Mouse (Mus musculus): ENCODE measurements around the gene Dnah12.

DNA sequence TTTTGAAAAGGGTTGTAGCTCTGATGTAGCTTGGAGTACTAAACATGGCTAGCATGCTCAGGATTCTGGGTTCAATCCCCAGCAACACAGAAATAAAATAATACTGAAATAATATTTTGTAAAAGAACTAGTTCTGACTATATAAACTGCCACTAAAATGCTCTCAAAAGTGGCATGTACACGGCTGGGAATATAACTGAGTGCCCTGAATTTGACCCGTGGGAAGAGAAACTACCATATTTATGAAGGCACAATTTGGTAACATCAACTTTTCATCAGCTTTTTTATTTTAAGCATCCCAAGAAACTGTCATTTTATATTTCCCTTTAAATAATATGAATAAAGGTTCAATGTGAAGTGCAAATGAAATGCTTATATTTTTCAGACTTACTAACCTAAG is 29.2 kb upstream of the Dnah12 start:
- no peak for TF ChIP-seq POLR2A (IDR thresholded peaks at IDR 0.05; ENCODE audit: low read depth, low read length)
- no peak for TF ChIP-seq CTCF (IDR thresholded peaks at IDR 0.05; ENCODE audit: extremely low read depth, insufficient read length, insufficient replicate concordance, low read depth, low read length)

All from small intestine, adult 2 months (tissue).